Mouse (Mus musculus) heart, postnatal 36 days (tissue): ENCODE data around the gene Alyref2. TPM values are rescaled to one million over a fixed set of nuclear protein-coding genes. Genes with fewer than 3 reads are reported as not detected.

Experiments used
- DNase-seq, 2 experiments: peaks; one replicate each; pipeline ENCODE4 v3.0.0; 2021 to 2022
- intact Hi-C: fragments of 180-260 bp; cut with DNase I; formaldehyde crosslinking; loops from one replicate; pipeline ENCODE4 v1.15.1; 2025
- total RNA-seq, 2 experiments: library from RNA; stranded (reverse); gene quantifications; 2 replicates each; pipeline ENCODE4 v1.2.3; 2021

The Alyref2 gene
- total RNA-seq, 2 experiments from 2014 or later = 2.1 to 3.3 TPM

DNA sequence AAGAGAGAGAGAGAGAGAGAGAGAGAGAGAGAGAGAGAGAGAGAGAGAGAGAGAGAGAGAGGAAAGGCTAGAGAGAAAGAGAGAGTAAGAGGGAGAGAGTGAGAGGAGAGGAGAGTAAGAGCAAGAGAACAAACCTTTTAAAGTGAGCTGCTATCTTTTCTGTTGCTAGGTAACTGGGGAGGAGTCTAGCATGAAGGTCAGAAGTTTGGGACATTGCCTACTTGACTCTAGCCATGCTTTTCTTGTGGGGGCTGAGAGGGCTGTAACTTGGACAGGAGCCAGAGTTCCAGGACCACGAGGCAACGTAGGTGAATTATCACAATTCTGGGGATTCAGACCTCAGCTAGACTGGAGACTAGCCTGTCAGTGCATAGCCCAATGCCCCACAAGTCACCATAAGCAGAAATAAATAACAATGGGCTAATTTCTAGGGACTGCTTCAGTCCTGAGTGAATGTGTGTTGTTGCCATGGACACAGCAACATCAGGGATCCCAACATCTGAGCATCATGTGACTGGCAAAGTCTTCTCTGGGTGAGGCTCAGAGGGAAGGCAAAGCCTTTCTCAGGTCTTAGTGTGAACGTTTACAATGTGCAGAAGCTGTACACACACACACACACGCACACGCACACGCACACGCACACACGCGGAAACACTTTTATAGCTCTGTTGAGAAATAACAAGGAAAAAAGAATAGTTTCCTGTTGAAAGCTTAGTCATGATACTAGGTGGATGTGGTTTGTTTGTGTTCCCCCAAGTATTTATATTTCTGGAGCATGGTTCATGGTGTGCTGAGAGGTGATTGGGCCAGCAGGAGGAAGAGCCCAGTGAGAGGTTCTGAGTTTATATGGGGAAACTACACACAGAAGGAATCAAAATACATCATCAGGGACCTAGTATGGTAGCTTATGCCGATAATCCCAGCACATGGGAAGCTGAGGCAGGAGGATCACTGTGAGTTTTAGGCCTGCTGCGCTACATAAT is 50.4 kb downstream of the Alyref2 start:
- DNase-seq = no peak
- intact Hi-C loops = no loop called here

Other genes with a start within 250 kb of the Alyref2 start
- gene B4galt3, start 233.2 kb upstream of the Alyref2 start, total RNA-seq = 10 to 100 TPM; 14.5 to 19.7 TPM
- 10 to 100 TPM; 13.2 to 14.2 TPM for gene Ppox, start 222.3 kb upstream of the Alyref2 start, total RNA-seq
- gene Usp21, start 215.5 kb upstream of the Alyref2 start, total RNA-seq = 10 to 100 TPM; 22.1 to 22.3 TPM
- gene Ufc1, start 208.5 kb upstream of the Alyref2 start, total RNA-seq = 10 to 100 TPM; 84.9 to 88.8 TPM
- 10 to 100 TPM; 21.3 to 24.2 TPM for gene Dedd, start 174.3 kb upstream of the Alyref2 start, total RNA-seq
- gene Nit1, start 157.8 kb upstream of the Alyref2 start, total RNA-seq = 10 to 100 TPM; 27.7 to 28.4 TPM
- gene Pfdn2, start 157.8 kb upstream of the Alyref2 start, total RNA-seq = 10 to 100 TPM; 79.4 to 95.6 TPM
- gene Klhdc9, start 142.7 kb upstream of the Alyref2 start, total RNA-seq = not detected
- gene Nectin4, start 133.4 kb upstream of the Alyref2 start, total RNA-seq = under 1 TPM; 0.08 to 0.30 TPM
- gene Arhgap30, start 114.5 kb upstream of the Alyref2 start, total RNA-seq = 1 to 10 TPM; 2.7 to 2.9 TPM
- 10 to 100 TPM; 41.0 to 52.1 TPM for gene Usf1, start 92.2 kb upstream of the Alyref2 start, total RNA-seq
- 1 to 10 TPM; 1.2 to 1.6 TPM for gene Tstd1, start 84.6 kb upstream of the Alyref2 start, total RNA-seq
- gene F11r, start 65.9 kb upstream of the Alyref2 start, total RNA-seq = 10 to 100 TPM; 38.7 to 43.2 TPM
- gene Itln1, start 31.8 kb downstream of the Alyref2 start, total RNA-seq = not detected
- gene Cd244a, start 55.7 kb downstream of the Alyref2 start, total RNA-seq = under 1 TPM; 0.38 to 0.50 TPM
- gene Ly9, start 103.9 kb downstream of the Alyref2 start, total RNA-seq = under 1 TPM; 0.19 to 0.38 TPM
- under 1 TPM; 0.28 to 0.38 TPM for gene Slamf7, start 149.6 kb downstream of the Alyref2 start, total RNA-seq
- gene Cd48, start 178.5 kb downstream of the Alyref2 start, total RNA-seq = 1 to 10 TPM; 2.4 to 2.7 TPM